Mouse (Mus musculus) embryonic facial prominence, embryonic 10.5 days (tissue): Measurements from ENCODE around the gene Gm49318. TPM values are rescaled to one million over a fixed set of nuclear protein-coding genes. Genes with fewer than 3 reads are reported as not detected.

Experiments used
- DNase-seq: peaks from one replicate; pipeline ENCODE4 v3.0.0-alpha.2; 2017; ENCODE audit warnings: low spot score
- H3K27ac ChIP-seq: fragments of 300-500 bp; sonication (generic); replicated peaks from 2 replicates; pipeline ENCODE4 v1.5.1; 2016; ENCODE audit warnings: mild to moderate bottlenecking
- H3K27me3 ChIP-seq: fragments of 300-500 bp; sonication (generic); replicated peaks from 2 replicates; pipeline ENCODE4 v1.6.1; 2016; ENCODE audit warnings: low read depth, mild to moderate bottlenecking; ENCODE audit not compliant: poor library complexity, severe bottlenecking
- H3K36me3 ChIP-seq: fragments of 300-500 bp; sonication (generic); replicated peaks from 2 replicates; pipeline ENCODE4 v1.6.1; 2016; ENCODE audit warnings: mild to moderate bottlenecking, moderate library complexity
- H3K4me1 ChIP-seq: fragments of 300-500 bp; sonication (generic); 2 replicates; pipeline ENCODE4 v1.6.1; 2016
- H3K4me3 ChIP-seq: fragments of 300-500 bp; sonication (generic); 2 replicates; pipeline ENCODE4 v1.5.1; 2016; ENCODE audit warnings: mild to moderate bottlenecking, moderate library complexity
- H3K9me3 ChIP-seq: fragments of 300-500 bp; sonication (generic); 2 replicates; pipeline ENCODE4 v1.6.1; 2016; ENCODE audit warnings: mild to moderate bottlenecking
- WGBS: fragments of 180-500 bp; shearing (Covaris S2); methylation state at CpG from one replicate; pipeline ENCODE4 v1.1.7; 2016; 5-methylcytosine and 5-hydroxymethylcytosine counted together
- polyA plus RNA-seq: library from polyadenylated mRNA; unstranded; fragments of >200 nt; fragmentation: Nextera tagmentation; extraction: Ambion mirVana; gene quantifications from 2 replicates; pipeline ENCODE4 v1.2.1, GENCODE M21; 2016

The Gm49318 gene
- polyA plus RNA-seq, 1 experiment from 2014 or later = not detected

DNA sequence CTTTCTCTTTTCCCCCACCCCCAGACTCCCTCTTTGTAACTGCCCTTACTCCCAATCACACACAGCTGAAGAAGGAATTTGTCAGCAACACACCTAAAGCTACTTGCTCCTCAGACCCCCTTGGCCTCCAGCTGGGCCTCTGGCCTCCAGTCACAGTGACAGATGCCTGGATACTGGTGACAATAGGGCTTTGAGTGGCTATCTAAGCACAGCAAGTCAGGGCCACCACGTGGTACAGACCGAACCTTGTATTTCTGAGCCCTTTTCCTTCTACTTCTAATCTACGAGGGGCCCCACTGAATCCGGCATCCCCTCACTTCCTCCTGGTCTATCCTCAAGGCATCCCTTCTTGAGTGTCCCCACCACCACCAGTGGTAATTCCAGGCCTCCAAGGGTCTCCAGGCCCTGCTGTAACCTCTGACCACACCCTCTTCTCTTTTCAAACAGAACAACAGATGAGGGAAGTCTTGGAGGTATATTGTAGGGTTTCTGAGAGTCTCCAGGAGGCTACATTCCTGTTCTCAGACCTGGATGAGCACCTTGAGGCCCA, 21.3 kb downstream of the Gm49318 start:
- H3K27ac ChIP-seq = peak overlapping the region; percentile 80
- peaks cover 68% of the 10 kb centered on the region for H3K27me3 ChIP-seq
- H3K4me3 ChIP-seq = peak overlapping the region; percentile 65
- H3K9me3 ChIP-seq = no peaks in the 10 kb centered on the region
- peaks cover 45% of the 10 kb centered on the region for H3K4me1 ChIP-seq
- no peaks in the 10 kb centered on the region for H3K36me3 ChIP-seq
- 48% methylated on average over 4 of the region's 4 CpGs for WGBS
- DNase-seq = no peak

DNA sequence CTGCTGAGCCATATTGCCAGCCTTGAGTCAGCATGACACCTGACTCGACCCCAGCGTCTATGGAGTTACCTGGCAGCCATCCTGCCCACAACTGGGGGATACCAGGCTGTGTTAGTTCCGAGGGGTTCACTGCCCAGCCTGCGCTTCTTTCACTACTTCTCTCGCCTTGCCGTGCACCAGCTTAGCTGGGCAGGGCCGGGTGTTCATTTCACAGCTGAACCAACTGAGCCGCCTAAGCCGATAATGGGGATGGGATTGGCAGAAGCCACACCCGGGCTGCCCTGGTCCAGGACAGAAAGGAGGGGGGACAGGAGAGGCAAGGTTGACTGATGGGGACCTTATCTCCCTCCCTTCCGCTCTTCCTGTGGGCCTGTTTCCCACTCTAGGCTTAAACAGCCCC, 21.7 kb downstream of the Gm49318 start:
- H3K27ac ChIP-seq = 0 out of 2 replicates have a peak overlapping the region, but pooled peaks have one; percentile 80
- peaks cover 40% of the 10 kb centered on the region for H3K4me1 ChIP-seq
- H3K9me3 ChIP-seq = no peaks in the 10 kb centered on the region
- DNase-seq = no peak
- WGBS = 59% methylated on average over 11 of the region's 11 CpGs
- H3K4me3 ChIP-seq = peak overlapping the region; percentile 65
- H3K36me3 ChIP-seq = no peaks in the 10 kb centered on the region
- H3K27me3 ChIP-seq = peaks cover 63% of the 10 kb centered on the region

GRCm38 (mm10) chr9:22047329-22047728, 23.7 kb downstream of the Gm49318 start:
- peaks cover 39% of the 10 kb centered on the region for H3K4me1 ChIP-seq
- 63% methylated on average over 9 of the region's 9 CpGs for WGBS
- H3K4me3 ChIP-seq = no peak overlapping the region
- no peaks in the 10 kb centered on the region for H3K36me3 ChIP-seq
- H3K27me3 ChIP-seq = peaks cover 44% of the 10 kb centered on the region
- no peak overlapping the region for H3K27ac ChIP-seq
- no peaks in the 10 kb centered on the region for H3K9me3 ChIP-seq
- no peak for DNase-seq

DNA sequence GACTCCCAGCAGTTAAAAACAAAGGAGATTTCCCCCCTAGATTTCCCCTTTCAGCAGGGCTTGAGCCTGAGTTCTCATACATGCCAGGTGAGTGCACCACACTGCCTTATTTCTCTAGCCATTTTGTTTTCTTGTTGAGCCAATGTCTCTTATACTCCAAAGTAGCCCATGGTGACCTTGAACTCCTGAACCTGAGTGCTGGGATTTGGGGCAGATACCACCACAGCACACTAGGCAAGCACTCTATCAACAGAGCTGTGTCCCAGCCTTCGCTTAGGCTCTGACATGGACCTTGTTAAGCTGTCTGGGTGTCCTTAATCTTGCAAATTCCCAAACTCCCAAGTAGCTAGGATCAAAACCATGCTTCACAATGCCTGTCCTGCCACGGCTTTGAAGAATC, 29.2 kb downstream of the Gm49318 start:
- 79% methylated on average over 2 of the region's 2 CpGs for WGBS
- Histone ChIP-seq H3K9me3 (no peaks in the 10 kb centered on the region), H3K36me3 (no peaks in the 10 kb centered on the region), H3K4me3 (no peak overlapping the region), H3K27me3 (no peaks in the 10 kb centered on the region), H3K27ac (no peak overlapping the region), H3K4me1 (no peaks in the 10 kb centered on the region)
- DNase-seq = no peak

DNA sequence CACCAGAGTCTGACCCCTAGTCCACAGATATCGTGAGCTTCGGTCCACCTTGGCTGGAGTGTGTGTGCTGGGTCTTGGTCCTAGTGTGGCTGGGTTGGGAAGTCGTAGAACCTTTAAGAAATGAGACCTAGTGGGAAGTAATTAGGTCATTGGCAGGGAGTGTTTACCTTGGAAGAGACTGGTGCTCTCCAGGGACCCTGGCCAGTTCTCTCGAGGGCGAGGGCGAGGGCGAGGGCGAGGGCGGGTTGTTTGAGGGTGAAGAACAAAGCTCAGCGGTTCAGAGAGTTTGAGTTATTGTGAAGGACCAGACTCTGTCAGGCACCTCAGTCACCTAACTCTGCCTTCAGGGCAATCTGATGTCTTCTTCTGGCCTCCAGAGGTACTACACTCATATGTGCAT, 33.2 kb downstream of the Gm49318 start:
- Histone ChIP-seq H3K27me3 (no peaks in the 10 kb centered on the region), H3K36me3 (peaks cover 10% of the 10 kb centered on the region; the same call in 1 of the 2 replicates), H3K27ac (no peak overlapping the region), H3K9me3 (no peaks in the 10 kb centered on the region), H3K4me1 (peaks cover 13% of the 10 kb centered on the region), H3K4me3 (no peak overlapping the region)
- no peak for DNase-seq
- WGBS = 83% methylated on average over 10 of the region's 10 CpGs

DNA sequence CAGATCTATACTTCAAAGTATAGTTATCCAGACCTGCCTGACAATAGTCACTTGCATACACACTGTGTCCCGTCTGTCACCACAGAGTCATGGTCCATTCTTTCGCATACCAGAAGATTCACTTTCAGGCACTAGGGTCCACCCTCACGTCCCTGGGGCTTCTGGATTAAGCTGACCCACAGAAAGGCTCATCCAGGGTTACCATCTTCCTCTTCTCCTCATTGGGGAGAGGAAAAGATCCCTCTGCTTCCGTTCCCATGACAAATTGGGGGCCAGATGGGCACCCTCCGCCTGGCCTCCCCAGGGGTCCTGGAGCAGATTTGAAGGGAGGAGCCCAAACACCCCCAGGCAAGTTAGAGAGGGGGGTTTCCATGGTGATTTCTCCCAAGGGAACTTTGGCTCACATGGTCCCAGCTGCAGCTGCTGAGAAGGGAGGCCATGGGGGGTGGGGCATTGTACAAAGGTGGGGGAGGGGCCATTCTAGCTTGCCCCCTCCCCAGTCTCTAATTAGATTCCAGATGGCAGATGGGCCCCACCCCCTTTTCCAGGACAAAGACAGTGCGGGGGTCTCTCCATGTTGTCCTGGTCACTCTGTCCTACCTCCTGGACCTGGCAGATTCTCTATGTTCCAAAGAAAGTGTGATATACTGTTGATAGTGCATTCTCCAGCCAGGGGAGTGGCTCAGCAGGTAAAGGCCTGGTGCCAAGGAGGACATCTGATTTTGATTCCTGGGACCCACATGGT, 35.6 kb downstream of the Gm49318 start:
- Histone ChIP-seq H3K4me1 (peaks cover 13% of the 10 kb centered on the region), H3K27me3 (no peaks in the 10 kb centered on the region), H3K27ac (peak overlapping the region; percentile 48; the same call in 1 of the 2 replicates), H3K9me3 (no peaks in the 10 kb centered on the region), H3K4me3 (no peak overlapping the region), H3K36me3 (peaks cover 24% of the 10 kb centered on the region; the same call in 1 of the 2 replicates)
- WGBS = 56% methylated on average over 6 of the region's 6 CpGs
- peak; percentile 34 for DNase-seq

DNA sequence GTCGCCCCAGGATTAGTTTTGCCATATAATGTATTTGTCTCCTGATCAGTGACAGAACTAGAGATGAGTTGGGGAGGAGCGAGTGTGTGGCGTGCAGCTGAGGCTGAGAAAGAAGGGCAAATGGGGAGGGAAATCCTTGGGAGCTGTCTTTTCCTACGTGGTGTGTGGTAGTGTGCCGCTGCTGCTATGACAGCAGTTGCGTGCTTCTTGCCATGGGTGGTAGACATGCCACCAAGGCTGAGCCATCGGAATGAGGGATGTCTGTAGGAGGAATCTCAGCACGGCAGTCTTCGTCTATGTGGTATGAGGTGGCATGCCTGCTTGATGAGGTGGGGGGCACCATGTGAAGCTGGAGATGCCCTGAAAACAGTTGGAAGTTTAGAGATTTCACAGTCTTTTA, 40.7 kb downstream of the Gm49318 start:
- H3K9me3 ChIP-seq = no peaks in the 10 kb centered on the region
- peaks cover 45% of the 10 kb centered on the region for H3K36me3 ChIP-seq
- H3K27ac ChIP-seq = no peak overlapping the region
- DNase-seq = no peak
- WGBS = 94% methylated on average over 9 of the region's 9 CpGs
- no peaks in the 10 kb centered on the region for H3K27me3 ChIP-seq
- H3K4me3 ChIP-seq = no peak overlapping the region
- H3K4me1 ChIP-seq = peaks cover 32% of the 10 kb centered on the region

DNA sequence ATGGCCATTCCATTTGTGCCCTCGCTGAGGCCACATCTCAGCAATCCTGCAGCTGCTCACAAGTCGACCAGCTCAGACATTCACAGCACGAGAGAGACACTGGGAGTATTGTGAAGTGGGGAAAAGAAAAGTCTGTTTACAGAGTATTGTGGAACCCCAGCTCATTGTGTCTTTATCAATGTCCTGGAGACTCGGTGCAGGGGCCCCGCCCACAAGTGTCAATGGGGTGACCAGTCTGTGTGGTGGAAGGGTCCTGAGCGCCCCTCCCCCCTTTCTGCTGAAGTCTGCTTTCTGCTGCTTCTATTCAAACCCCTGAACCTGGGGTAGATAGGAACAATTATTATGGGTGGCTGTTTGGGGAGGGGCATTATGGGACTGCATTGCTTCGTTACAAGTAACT, 42.6 kb downstream of the Gm49318 start:
- WGBS = 40% methylated on average over 7 of the region's 7 CpGs
- H3K27me3 ChIP-seq = no peaks in the 10 kb centered on the region
- peak overlapping the region; percentile 60; the same call in 1 of the 2 replicates for H3K27ac ChIP-seq
- no peaks in the 10 kb centered on the region for H3K9me3 ChIP-seq
- H3K36me3 ChIP-seq = peaks cover 37% of the 10 kb centered on the region
- DNase-seq = peak; percentile 40
- H3K4me1 ChIP-seq = peaks cover 40% of the 10 kb centered on the region
- H3K4me3 ChIP-seq = no peak overlapping the region

DNA sequence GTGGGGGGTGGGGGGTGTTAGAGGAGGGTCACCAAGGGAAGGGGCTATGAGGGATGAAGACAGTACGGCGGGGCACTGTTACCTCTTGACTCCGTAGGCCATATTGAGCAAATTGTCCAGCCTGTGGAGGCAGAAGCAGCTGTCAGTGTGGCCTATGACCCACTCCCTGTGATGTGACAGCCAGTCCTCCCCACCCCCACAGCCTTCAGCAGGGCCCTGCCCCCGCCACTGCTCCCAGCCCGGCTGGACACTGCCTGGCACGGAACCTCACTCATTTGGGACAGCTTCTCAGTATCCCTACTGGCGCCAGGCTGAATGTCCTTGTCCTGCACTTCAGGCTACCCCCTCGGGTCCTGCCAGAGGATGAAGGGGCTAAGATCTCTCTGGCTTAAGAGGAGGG, 46.5 kb downstream of the Gm49318 start:
- Histone ChIP-seq H3K27me3 (no peaks in the 10 kb centered on the region), H3K36me3 (peaks cover 13% of the 10 kb centered on the region), H3K4me1 (peaks cover 39% of the 10 kb centered on the region), H3K27ac (0 out of 2 replicates have a peak overlapping the region, but pooled peaks have one; percentile 35), H3K4me3 (no peak overlapping the region), H3K9me3 (no peaks in the 10 kb centered on the region)
- 47% methylated on average over 8 of the region's 8 CpGs for WGBS
- no peak for DNase-seq

DNA sequence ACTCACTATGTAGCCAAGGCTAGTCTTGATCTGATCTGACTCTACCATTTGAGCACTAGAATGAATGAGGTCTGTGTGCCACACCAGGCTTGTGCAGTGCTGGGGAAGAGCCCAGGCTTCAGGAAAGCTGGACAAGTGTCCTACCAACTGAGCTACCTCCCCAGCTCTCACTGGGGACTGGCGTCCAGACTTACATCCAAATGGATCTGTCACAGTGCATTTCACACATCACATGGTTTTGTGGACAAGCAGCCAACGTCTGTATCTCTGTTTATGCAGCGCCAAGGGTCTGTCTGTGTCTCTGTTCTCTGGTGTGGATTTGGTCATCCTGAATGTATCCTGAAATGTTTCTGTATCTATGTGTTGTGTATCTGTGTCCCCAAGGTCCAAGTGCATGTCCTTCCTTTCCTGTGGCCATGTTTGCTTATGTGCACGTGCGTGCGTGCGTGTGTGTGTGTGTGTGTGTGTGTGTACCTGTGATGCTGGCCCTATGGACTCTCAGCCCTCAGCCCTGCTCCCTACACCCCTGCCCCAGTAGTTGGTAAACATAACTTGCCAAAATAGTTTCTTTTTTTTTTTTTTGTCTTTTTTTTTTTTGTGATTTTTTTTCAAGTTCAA, 53.7 kb downstream of the Gm49318 start:
- Histone ChIP-seq H3K9me3 (no peaks in the 10 kb centered on the region), H3K4me1 (peaks cover 14% of the 10 kb centered on the region), H3K27me3 (no peaks in the 10 kb centered on the region), H3K4me3 (no peak overlapping the region), H3K36me3 (peaks cover 43% of the 10 kb centered on the region), H3K27ac (no peak overlapping the region)
- WGBS = 84% methylated on average over 7 of the region's 7 CpGs
- no peak for DNase-seq

GRCm38 (mm10) chr9:22016245-22016644, 54.8 kb downstream of the Gm49318 start:
- DNase-seq = no peak
- Histone ChIP-seq H3K27ac (no peak overlapping the region), H3K9me3 (no peaks in the 10 kb centered on the region), H3K36me3 (peaks cover 54% of the 10 kb centered on the region), H3K4me1 (peaks cover 14% of the 10 kb centered on the region), H3K27me3 (no peaks in the 10 kb centered on the region), H3K4me3 (no peak overlapping the region)
- WGBS = 71% methylated on average over 10 of the region's 10 CpGs

DNA sequence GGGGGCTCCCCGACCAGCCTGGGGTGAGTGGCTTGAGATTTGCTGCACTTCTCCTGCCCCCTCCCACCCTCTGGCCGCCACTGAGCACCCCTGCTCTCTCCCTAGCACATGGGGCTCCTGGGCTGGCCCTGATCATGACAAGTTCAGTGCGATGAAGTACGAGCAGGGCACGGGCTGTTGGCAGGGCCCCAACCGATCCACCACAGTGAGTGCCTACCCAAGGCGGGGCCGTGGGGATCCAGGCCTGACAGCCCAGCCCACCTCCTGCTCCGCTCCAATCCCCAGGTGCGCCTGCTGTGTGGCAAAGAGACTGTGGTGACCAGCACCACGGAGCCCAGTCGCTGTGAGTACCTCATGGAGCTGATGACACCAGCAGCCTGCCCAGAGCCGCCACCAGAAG, 58.3 kb downstream of the Gm49318 start:
- H3K4me3 ChIP-seq = no peak overlapping the region
- H3K9me3 ChIP-seq = no peaks in the 10 kb centered on the region
- H3K4me1 ChIP-seq = peaks cover 10% of the 10 kb centered on the region
- WGBS = 92% methylated on average over 13 of the region's 13 CpGs
- no peak overlapping the region for H3K27ac ChIP-seq
- DNase-seq = no peak
- H3K36me3 ChIP-seq = peaks cover 82% of the 10 kb centered on the region
- no peaks in the 10 kb centered on the region for H3K27me3 ChIP-seq

GRCm38 (mm10) chr9:22011055-22011454, 60.0 kb downstream of the Gm49318 start:
- no peak for DNase-seq
- no peaks in the 10 kb centered on the region for H3K9me3 ChIP-seq
- 94% methylated on average over 5 of the region's 5 CpGs for WGBS
- no peak overlapping the region for H3K4me3 ChIP-seq
- H3K36me3 ChIP-seq = peaks cover 94% of the 10 kb centered on the region
- peaks cover 16% of the 10 kb centered on the region for H3K4me1 ChIP-seq
- no peak overlapping the region for H3K27ac ChIP-seq
- no peaks in the 10 kb centered on the region for H3K27me3 ChIP-seq
